Mouse (Mus musculus) bone marrow, adult 2 months (tissue): Measurements from ENCODE around the gene H2afv.

Source experiments
- CTCF ChIP-seq: fragments of 200-500 bp; IDR thresholded peaks from 2 replicates; pipeline ENCODE4 v1.5.1; 2011; ENCODE audit warnings: low read length, control low read depth; ENCODE audit not compliant: control insufficient read depth, insufficient read depth
- POLR2A ChIP-seq: fragments of 200-500 bp; IDR thresholded peaks from 2 replicates; pipeline ENCODE4 v1.6.1; 2011; ENCODE audit warnings: low read depth, mild to moderate bottlenecking, control low read depth, low read length, borderline replicate concordance; ENCODE audit not compliant: control insufficient read depth

GRCm38 (mm10) chr11:6390376-6391053 is 53.7 kb downstream of the H2afv start:
- TF ChIP-seq POLR2A (no peak), CTCF (no peak)
